Mouse (Mus musculus) lung, postnatal 0 days (tissue): Measurements from ENCODE around the gene Ldlrad2. TPM values are rescaled to one million over a fixed set of nuclear protein-coding genes. Genes with fewer than 3 reads are reported as not detected.

Experiments used
- ATAC-seq: fragments of 200-750 bp; cut with Nextera tagmentation; 2 replicates; pipeline ENCODE4 v1.8.0; 2017; ENCODE audit warnings: moderate library complexity
- DNase-seq: peaks from one replicate; pipeline ENCODE4 v3.0.0-alpha.2; 2016; ENCODE audit warnings: low spot score
- H3K27ac ChIP-seq: fragments of 300-500 bp; sonication (generic); 2 replicates; pipeline ENCODE4 v1.5.1; 2014; ENCODE audit warnings: antibody characterized with exemption, mild to moderate bottlenecking, low read length, mixed read lengths
- H3K27me3 ChIP-seq: fragments of 300-500 bp; sonication (generic); replicated peaks from 2 replicates; pipeline ENCODE4 v1.6.1; 2014; ENCODE audit warnings: low read length, mixed read lengths; ENCODE audit not compliant: insufficient read depth
- H3K36me3 ChIP-seq: fragments of 300-500 bp; sonication (generic); 2 replicates; pipeline ENCODE4 v1.6.1; 2014; ENCODE audit warnings: low read length, mixed read lengths; ENCODE audit not compliant: insufficient read depth
- H3K4me1 ChIP-seq: fragments of 300-500 bp; sonication (generic); 2 replicates; pipeline ENCODE4 v1.6.1; 2014; ENCODE audit warnings: antibody characterized with exemption, low read depth, low read length, mixed read lengths; ENCODE audit not compliant: insufficient read depth
- H3K4me2 ChIP-seq: fragments of 300-500 bp; sonication (generic); replicated peaks from 2 replicates; pipeline ENCODE4 v1.6.1; 2014; ENCODE audit warnings: low read depth, mild to moderate bottlenecking, low read length, moderate library complexity, mixed read lengths
- H3K4me3 ChIP-seq: fragments of 300-500 bp; sonication (generic); 2 replicates; pipeline ENCODE4 v1.5.1; 2014; ENCODE audit warnings: low read depth, low read length
- H3K9ac ChIP-seq: fragments of 300-500 bp; sonication (generic); replicated peaks from 2 replicates; pipeline ENCODE4 v1.6.1; 2014; ENCODE audit warnings: low read depth, mild to moderate bottlenecking
- H3K9me3 ChIP-seq: fragments of 300-500 bp; sonication (generic); 2 replicates; pipeline ENCODE4 v1.6.1; 2016; ENCODE audit warnings: low read length, mixed read lengths
- CTCF ChIP-seq: IDR thresholded peaks from 2 replicates; pipeline ENCODE4 v1.5.1; 2016; ENCODE audit warnings: antibody characterized with exemption, mild to moderate bottlenecking
- EP300 ChIP-seq: IDR thresholded peaks from 2 replicates; pipeline ENCODE4 v1.6.1; 2016; ENCODE audit warnings: antibody characterized with exemption, mild to moderate bottlenecking, control low read depth
- WGBS: fragments of 180-500 bp; shearing (Covaris S2); extraction: QIAGEN DNeasy Blood & Tissue Kit; methylation state at CpG from one replicate; pipeline ENCODE4 v1.1.7; 2014; 5-methylcytosine and 5-hydroxymethylcytosine counted together
- polyA plus RNA-seq: library from polyadenylated mRNA; unstranded; fragments of >200 nt; fragmentation: Nextera tagmentation; extraction: Ambion mirVana; gene quantifications from 2 replicates; pipeline ENCODE4 v1.2.1, GENCODE M21; 2015

Gene Ldlrad2
- polyA plus RNA-seq, 1 experiment from 2014 or later, result 0.54 TPM

- Histone ChIP-seq H3K27me3 (0 out of 2 replicates have a peak, but pooled peaks cover 3% of the 10 kb centered on the region), H3K9me3 (no peaks in the 10 kb centered on the region), H3K9ac (no peak overlapping the region), H3K36me3 (no peaks in the 10 kb centered on the region), H3K27ac (no peak overlapping the region), H3K4me3 (peak overlapping the region; percentile 19; the same call in 1 of the 2 replicates), H3K4me2 (peak overlapping the region; percentile 42), H3K4me1 (peaks cover 3% of the 10 kb centered on the region; the same call in 1 of the 2 replicates)
- DNase-seq, result peak; percentile 57
- TF ChIP-seq EP300 (no peak), CTCF (peak; percentile 84)
- 4% methylated on average over 39 of the region's 39 CpGs for WGBS
- peak; percentile 60 for ATAC-seq
Measured at GRCm38 (mm10) chr4:137578181-137578845, 3.9 kb upstream of the Ldlrad2 start.

- Histone ChIP-seq H3K27ac (no peak overlapping the region), H3K4me1 (peaks cover 3% of the 10 kb centered on the region; the same call in 1 of the 2 replicates), H3K27me3 (0 out of 2 replicates have a peak, but pooled peaks cover 3% of the 10 kb centered on the region), H3K36me3 (no peaks in the 10 kb centered on the region), H3K4me3 (no peak overlapping the region), H3K4me2 (no peak overlapping the region), H3K9ac (no peak overlapping the region), H3K9me3 (no peaks in the 10 kb centered on the region)
- ATAC-seq, result no peak
- TF ChIP-seq CTCF, result no peak
- no peak for TF ChIP-seq EP300
- 96% methylated on average over 12 of the region's 12 CpGs for WGBS
- DNase-seq, result no peak
Measured at GRCm38 (mm10) chr4:137577486-137577885, 3.1 kb upstream of the Ldlrad2 start.

- H3K36me3 ChIP-seq, result peaks cover 9% of the 10 kb centered on the region; the same call in 1 of the 2 replicates
Measured at GRCm38 (mm10) chr4:137569873-137570272, 4.5 kb downstream of the Ldlrad2 start.

GRCm38 (mm10) chr4:137556673-137557210 is 17.6 kb downstream of the Ldlrad2 start:
- Histone ChIP-seq H3K9ac (no peak overlapping the region), H3K4me3 (no peak overlapping the region), H3K9me3 (no peaks in the 10 kb centered on the region), H3K27ac (no peak overlapping the region), H3K36me3 (peaks cover 35% of the 10 kb centered on the region), H3K4me2 (no peak overlapping the region), H3K4me1 (no peaks in the 10 kb centered on the region), H3K27me3 (no peaks in the 10 kb centered on the region)
- ATAC-seq (no peak), DNase-seq (no peak)
- 88% methylated on average over 14 of the region's 16 CpGs for WGBS
- TF ChIP-seq CTCF, result no peak
- TF ChIP-seq EP300, result no peak

More at GRCm38 (mm10) chr4:137569873-137570272, 4.5 kb downstream of the Ldlrad2 start:
- DNase-seq (no peak), ATAC-seq (no peak)
- Histone ChIP-seq H3K4me3 (no peak overlapping the region), H3K27ac (no peak overlapping the region), H3K9ac (no peak overlapping the region), H3K27me3 (no peaks in the 10 kb centered on the region), H3K4me2 (no peak overlapping the region), H3K4me1 (no peaks in the 10 kb centered on the region), H3K9me3 (no peaks in the 10 kb centered on the region)
- TF ChIP-seq EP300 (no peak), CTCF (no peak)
- WGBS, result 65% methylated on average over 9 of the region's 9 CpGs

- no peaks in the 10 kb centered on the region for H3K27me3 ChIP-seq
- no peak for DNase-seq
- H3K9ac ChIP-seq, result no peak overlapping the region
- H3K9me3 ChIP-seq, result no peaks in the 10 kb centered on the region
- H3K27ac ChIP-seq, result no peak overlapping the region
- H3K36me3 ChIP-seq, result peaks cover 49% of the 10 kb centered on the region
- H3K4me2 ChIP-seq, result no peak overlapping the region
- ATAC-seq, result no peak
- no peak overlapping the region for H3K4me3 ChIP-seq
- TF ChIP-seq CTCF, result no peak
- TF ChIP-seq EP300, result no peak
- H3K4me1 ChIP-seq, result no peaks in the 10 kb centered on the region
- 90% methylated on average over 17 of the region's 17 CpGs for WGBS
Measured at GRCm38 (mm10) chr4:137553466-137553865, 20.9 kb downstream of the Ldlrad2 start.

GRCm38 (mm10) chr4:137546003-137546525 is 28.3 kb downstream of the Ldlrad2 start:
- ATAC-seq (no peak), DNase-seq (peak; percentile 39)
- Histone ChIP-seq H3K4me2 (no peak overlapping the region), H3K9me3 (no peaks in the 10 kb centered on the region), H3K36me3 (peaks cover 51% of the 10 kb centered on the region), H3K27ac (no peak overlapping the region), H3K9ac (no peak overlapping the region), H3K4me3 (no peak overlapping the region), H3K4me1 (no peaks in the 10 kb centered on the region), H3K27me3 (no peaks in the 10 kb centered on the region)
- 85% methylated on average over 5 of the region's 5 CpGs for WGBS
- TF ChIP-seq EP300 (no peak), CTCF (peak; percentile 79)
